Mouse (Mus musculus) brain, embryonic 14.5 days (tissue): ENCODE data around the gene Cep170b.

Source experiments
- CTCF ChIP-seq: fragments of 200-500 bp; IDR thresholded peaks from 2 replicates; pipeline ENCODE4 v1.5.1; 2012; ENCODE audit warnings: inconsistent platforms, mild to moderate bottlenecking, moderate library complexity, borderline replicate concordance; ENCODE audit not compliant: insufficient read depth, insufficient read length; ENCODE audit errors: extremely low read depth
- POLR2A ChIP-seq: fragments of 200-500 bp; IDR thresholded peaks from 2 replicates; pipeline ENCODE4 v1.6.1; 2012; ENCODE audit warnings: mild to moderate bottlenecking, inconsistent platforms, borderline replicate concordance; ENCODE audit not compliant: poor library complexity, insufficient read depth, insufficient read length, severe bottlenecking; ENCODE audit errors: extremely low read depth

- no peak for TF ChIP-seq CTCF
- no peak for TF ChIP-seq POLR2A
Measured at GRCm38 (mm10) chr12:112678555-112679026, 41.7 kb upstream of the Cep170b start, which contains the start of gene Zbtb42.
